Mouse (Mus musculus): ENCODE data around the gene AC109138.7.

Gene AC109138.7

DNA sequence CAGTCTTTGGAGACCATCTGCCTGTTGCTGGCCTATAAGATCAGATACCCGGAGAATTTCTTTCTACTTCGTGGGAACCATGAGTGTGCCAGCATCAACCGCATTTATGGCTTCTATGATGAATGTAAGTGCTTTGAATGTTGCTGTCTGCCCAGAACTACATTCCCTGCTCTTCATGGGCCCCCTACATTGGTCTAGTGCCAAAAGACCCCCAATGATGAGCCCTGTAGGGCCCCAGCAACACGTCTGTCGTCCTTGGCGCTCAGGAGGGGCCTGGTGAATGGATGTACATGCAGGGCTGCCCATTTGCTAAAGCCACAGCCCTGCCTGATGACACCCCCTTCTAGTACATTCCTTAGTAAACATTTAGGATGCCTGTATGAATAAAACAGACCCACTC, 21.0 kb upstream of the AC109138.7 start:
- no peak for DNase-seq

DNA sequence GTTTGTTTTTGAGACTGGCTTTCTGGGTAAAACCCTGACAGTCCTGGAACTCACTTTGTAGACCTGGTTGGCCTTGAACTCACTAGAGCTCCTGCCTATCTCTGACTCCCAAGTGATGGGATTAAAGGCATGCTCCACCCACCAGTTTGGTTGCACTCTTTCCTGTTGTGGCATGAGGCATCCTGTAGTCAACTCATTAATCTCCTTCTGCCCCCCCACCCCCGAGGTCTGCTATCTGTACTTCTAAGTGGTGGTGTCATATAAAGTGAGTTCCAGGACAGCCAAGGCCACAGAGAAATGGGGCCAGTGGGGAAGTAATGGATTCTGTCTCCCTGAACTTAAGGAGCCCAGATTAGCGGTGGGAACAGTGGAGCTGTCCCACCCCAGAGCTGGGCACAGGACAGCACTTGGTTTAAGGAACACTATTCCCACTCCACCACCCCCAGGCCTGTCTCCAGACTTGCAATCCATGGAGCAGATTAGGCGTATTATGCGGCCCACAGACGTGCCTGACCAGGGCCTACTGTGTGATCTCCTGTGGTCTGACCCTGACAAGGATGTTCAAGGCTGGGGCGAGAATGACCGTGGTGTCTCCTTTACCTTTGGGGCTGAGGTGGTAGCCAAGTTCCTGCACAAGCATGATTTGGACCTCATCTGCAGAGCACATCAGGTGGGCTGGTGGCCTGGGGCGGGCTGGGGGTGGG, 20.0 kb upstream of the AC109138.7 start:
- no peak for DNase-seq

- no peak for DNase-seq
Observed at GRCm38 (mm10) chr19:4194776-4195650, 19.1 kb upstream of the AC109138.7 start.

- no peak for DNase-seq
Observed at GRCm38 (mm10) chr19:4196048-4196447, 18.1 kb upstream of the AC109138.7 start.

- DNase-seq: no peak
Observed at GRCm38 (mm10) chr19:4196548-4196947, 17.6 kb upstream of the AC109138.7 start.

DNA sequence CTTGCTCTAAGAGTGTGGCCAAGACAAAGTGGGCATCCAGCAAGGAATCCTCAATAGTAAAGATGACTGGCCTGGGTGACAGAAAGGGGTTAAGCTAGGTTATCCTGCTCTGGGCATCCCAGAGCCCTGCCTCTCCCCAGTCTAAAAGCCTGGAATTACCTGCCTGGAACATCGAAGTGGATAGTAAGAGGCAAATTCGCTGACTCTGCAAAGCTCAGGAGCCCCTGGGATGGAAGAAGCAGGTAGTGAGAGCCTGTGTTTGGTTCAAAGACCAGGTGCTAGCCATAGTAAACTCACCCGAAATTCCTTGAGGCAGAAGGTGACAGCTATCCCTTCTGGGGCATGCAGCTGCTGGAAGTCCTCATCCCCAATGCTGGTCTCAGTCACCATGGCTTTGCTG, 17.0 kb upstream of the AC109138.7 start:
- DNase-seq: no peak

DNA sequence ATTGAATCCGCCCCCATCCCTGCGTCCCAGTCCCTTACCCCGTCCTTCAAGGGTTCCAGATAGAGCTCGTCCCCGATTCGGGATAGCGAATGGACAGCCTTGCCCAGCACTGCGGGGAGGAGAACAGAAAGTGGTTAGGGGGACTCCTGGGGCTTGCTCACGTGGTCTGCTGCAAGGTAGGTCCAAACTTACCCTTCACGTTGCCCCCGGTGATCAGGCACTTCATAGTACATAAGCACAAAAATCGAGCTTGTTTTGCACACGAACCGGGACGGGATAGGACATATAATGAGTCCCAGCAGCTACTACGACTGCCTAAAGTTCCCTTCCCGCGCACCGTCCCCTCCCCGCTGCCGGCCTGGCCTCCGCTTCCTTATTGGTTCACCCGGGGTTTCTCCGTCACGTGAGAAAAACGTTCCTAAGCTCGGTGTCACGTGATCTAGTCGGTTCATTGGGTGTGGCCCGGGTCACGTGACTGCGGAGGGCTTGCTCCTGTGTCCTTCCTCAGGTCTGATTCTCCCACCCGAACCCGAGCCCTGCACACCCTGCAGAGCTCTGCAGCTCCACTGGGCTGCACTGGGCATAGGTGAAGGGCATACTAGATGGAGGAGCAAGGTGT, 12.8 kb upstream of the AC109138.7 start, which contains the start of gene Rad9a:
TSS of gene Rad9a (minus strand) at position 372 of the 619 bp plus-strand sequence.
- DNase-seq: peak; percentile 97

GRCm38 (mm10) chr19:4202149-4202548, 12.0 kb upstream of the AC109138.7 start:
- DNase-seq: peak; percentile 45

DNA sequence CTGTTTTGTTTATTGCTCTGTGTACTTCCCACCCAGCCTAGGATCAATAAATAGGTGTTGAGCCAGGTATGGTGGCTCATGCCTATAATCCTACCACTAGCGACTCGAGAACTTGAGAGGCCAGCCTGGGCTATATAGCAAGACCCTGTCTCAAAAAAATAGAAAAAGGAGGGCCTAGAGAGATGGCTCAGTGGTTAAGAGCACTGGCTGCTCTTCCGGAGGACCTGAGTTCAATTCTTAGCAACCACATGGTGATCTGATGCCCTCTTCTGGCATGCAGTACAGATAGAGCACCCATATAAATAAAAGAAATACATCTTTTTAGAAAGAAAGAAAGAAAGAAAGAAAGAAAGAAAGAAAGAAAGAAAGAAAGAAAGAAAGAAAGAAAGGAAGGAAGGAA, 11.0 kb upstream of the AC109138.7 start:
- peak; percentile 36 for DNase-seq

DNA sequence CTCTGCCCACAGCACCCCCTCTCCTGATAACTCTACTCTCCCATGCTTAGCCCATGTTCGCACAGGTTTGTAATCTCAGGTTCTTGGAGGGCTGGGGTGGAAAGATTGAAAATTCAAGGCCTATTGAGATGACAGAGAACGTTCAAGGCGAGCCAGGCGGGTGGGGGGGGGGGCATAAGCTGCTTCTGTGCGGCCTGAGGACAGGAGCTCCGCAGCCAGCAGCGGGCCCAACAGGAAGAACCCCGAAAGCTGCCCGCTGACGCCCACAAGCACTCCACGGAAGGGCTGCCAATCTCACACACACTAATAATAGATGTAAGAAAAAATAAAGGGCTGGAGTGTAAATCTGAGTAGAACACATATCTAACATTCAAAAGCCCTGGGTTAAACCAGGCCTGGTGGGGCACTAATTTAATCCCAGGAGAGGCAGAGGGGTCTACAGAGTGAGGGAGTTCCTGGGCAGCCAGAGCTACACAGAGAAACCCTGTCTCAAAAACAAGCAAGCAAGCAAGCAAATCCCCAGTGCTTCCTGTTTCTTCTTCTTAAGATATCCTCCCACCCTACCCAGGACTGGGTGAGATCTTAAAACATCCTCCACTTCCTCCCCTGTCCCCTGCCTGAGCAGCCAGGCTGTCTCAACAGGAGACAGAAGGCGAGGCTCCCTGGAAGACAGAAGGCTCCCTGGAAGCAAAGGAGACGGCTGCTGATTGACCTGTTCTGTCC, 10.4 kb upstream of the AC109138.7 start:
- DNase-seq: peak; percentile 47

DNA sequence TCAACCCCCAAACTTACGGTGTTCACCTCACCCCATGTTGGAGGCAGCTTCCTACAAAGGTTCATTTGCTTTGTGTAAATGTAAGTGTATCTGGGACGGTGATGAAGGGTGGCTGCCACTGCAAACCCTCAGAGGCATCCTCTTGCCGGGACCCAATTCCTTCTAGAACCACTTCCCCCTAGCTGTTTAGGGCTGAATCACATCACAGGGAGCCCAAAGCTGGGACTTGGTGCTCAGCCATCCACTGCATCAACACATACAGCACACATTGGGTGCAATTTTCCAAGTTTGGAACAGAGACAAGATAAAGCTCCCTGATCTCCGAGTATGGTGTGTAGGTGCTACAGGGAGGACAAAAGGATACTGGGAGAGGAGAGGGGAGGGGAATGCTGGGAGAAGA, 9.3 kb upstream of the AC109138.7 start:
- no peak for DNase-seq

DNA sequence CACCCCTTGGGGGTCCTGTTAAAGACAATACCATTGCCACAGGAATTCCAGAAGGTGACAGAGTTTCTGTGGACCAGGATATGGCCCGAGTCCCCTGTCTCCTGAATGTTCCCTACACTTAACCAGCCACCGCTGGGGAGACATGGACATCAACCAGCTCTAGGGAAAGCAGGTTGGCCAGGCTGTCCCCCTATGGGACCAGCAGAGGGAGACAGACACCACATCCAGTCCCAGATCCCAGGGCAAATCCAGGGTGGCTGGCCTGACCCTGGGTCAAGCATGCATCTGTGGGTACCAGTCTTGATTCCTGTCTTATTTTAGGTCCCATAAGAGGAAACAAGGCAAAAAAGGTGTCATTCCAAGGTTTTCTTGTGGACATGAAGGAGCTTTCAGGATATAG, 7.2 kb upstream of the AC109138.7 start:
- DNase-seq: peak; percentile 67

- no peak for DNase-seq
Observed at GRCm38 (mm10) chr19:4208563-4208962, 5.6 kb upstream of the AC109138.7 start.

GRCm38 (mm10) chr19:4211891-4212588, 2.1 kb upstream of the AC109138.7 start:
- DNase-seq: no peak

DNA sequence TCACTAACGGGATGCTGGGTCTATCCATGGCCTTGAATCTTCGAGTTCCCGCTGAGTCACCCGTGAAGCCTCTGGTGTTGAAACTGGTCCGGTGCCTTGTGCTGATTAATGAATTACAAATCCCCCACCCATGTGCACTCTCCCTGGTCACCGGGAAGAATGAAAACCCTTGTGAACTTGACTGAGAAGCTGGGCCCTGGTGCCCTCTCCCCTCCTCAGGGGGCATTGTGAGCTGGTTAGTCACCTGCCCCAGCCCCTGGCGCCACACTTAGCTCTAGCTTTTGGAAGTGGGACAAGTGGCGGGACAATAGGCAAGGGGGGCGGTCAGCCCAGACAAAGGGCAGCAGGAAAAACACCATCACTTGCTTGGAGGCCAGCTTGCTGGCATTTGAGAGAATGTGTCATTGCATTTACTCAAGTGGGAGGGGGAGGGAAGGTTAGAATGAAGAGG, 608 bp upstream of the AC109138.7 start:
- DNase-seq: peak; percentile 17

GRCm38 (mm10) chr19:4214771-4215450, 754 bp downstream of the AC109138.7 start:
- DNase-seq: peak; percentile 53

GRCm38 (mm10) chr19:4215451-4215840, 1.3 kb downstream of the AC109138.7 start:
- DNase-seq: peak; percentile 35

DNA sequence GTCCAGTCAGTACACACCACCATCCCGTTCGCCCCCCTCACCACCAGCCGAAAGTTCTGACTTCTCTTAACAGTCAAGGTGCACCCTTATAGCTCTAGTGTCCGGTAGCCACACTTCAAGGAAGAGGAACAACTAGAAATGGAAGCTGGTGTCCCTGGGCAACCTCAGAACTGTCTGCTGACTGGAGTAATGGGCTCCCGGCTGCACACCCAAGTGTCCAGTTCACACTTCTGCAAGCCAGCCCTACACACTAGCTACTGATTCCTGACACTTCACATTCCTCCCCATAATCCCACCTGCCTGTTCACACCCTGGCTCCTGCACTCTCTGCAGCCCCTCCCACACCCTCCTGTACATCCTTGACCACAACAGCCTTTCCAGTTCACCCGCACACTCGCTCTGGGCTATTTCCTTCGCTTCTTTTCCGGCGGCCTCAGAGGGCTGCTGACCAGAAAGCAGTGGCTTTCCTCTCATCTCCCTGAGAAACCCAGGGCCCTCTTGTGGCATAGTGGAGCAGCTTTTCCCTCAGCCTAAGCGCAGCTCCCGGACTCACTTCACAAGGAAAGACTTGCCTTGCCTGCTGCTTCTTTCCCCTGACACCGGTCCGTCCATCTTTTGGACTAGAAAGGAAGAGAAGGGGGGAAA, 2.0 kb downstream of the AC109138.7 start:
- DNase-seq: no peak

DNA sequence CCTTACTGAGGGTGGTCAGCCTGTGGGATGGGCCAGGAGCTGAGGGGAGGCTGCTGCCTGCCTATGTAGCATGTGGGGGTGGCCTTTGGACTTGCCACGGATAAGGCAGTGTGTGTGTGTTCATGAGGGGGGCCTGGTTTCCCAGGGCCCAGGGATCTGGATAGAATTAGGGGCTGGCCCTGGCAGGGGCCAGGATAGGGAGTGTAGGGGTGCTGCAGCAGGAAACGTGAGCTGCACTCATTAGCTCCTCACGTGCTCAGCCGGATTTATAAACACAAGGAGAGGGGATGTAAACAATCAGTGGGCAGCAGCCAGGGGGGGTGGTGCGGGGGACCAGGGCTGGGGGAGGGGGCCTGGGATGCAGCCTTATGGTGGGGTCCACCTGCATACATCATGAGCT, 3.0 kb downstream of the AC109138.7 start:
- DNase-seq: no peak

- peak; percentile 4 for DNase-seq
Observed at GRCm38 (mm10) chr19:4217855-4218254, 3.7 kb downstream of the AC109138.7 start.

GRCm38 (mm10) chr19:4218293-4218692, 4.1 kb downstream of the AC109138.7 start:
- DNase-seq: peak; percentile 12
